Comparison of ENCODE assay signal across 8 mouse cellular contexts in the genomic region with DNA sequence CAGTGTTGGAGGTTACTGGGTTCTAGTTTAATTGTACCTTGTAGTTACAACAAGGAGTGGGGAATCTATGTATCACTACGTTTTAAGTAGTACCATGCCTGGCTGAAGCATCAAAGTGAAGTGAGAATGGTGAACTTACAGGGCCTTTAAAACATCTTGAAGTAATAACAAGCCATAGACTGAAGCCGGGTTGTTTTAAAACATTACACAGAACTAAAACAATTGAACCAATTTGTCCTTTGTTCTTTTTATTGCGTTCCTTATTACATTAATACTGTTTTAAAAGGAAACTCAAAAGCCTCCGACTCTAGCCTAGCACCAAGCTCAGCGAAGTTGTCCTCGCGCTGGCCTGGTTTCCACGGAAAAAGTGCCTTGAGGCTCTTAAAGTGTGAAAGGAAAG. TPM values are rescaled to one million over a fixed set of nuclear protein-coding genes. Genes with fewer than 3 reads are reported as not detected.
DNase-seq lines count a peak whose midpoint lies in the region; ATAC-seq and TF ChIP-seq lines count a peak whose summit lies in the region.

No protein-coding gene starts in this region.

- no peak for TF ChIP-seq EP300 in ES-Bruce4 (IDR thresholded peaks at IDR 0.05; ENCODE audit: insufficient read depth, low read depth, low read length)

- peak overlapping the region; percentile 79 for H3K4me2 ChIP-seq in heart, embryonic 12.5 days
- peak overlapping the region; percentile 80 for H3K4me2 ChIP-seq in forebrain, embryonic 15.5 days (replicated peaks)
- H3K4me2 ChIP-seq in liver, embryonic 15.5 days, result peak overlapping the region; percentile 96

- H3K9ac ChIP-seq in heart, embryonic 12.5 days, result peak overlapping the region; percentile 94
- peak overlapping the region; percentile 69 for H3K9ac ChIP-seq in ES-Bruce4 (ENCODE audit: low read depth, poor library complexity, severe bottlenecking)
- peak overlapping the region; percentile 88 for H3K9ac ChIP-seq in forebrain, embryonic 15.5 days (replicated peaks)
- peak overlapping the region; percentile 97 for H3K9ac ChIP-seq in liver, embryonic 15.5 days

- 11% methylated on average over 8 of the region's 8 CpGs for WGBS in heart, embryonic 12.5 days
- WGBS in forebrain, embryonic 15.5 days, result 4% methylated on average over 8 of the region's 8 CpGs
- 17% methylated on average over 8 of the region's 8 CpGs for WGBS in liver, embryonic 15.5 days (ENCODE audit: insufficient replicate concordance)

- H3K27me3 ChIP-seq in heart, embryonic 12.5 days (replicated peaks), result no peaks in the 10 kb centered on the region
- H3K27me3 ChIP-seq in ES-Bruce4 (ENCODE audit: control insufficient read depth, insufficient read depth, low read length, poor library complexity, severe bottlenecking), result no peaks in the 10 kb centered on the region
- no peaks in the 10 kb centered on the region for H3K27me3 ChIP-seq in forebrain, embryonic 15.5 days
- peaks cover 51% of the 10 kb centered on the region for H3K27me3 ChIP-seq in liver, embryonic 15.5 days

- H3K4me3 ChIP-seq in heart, embryonic 12.5 days, result peak overlapping the region; percentile 75
- peak overlapping the region; percentile 54 for H3K4me3 ChIP-seq in ES-Bruce4 (ENCODE audit: low read depth, low read length)
- peak overlapping the region; percentile 93 for H3K4me3 ChIP-seq in forebrain, embryonic 15.5 days
- peak overlapping the region; percentile 95 for H3K4me3 ChIP-seq in liver, embryonic 15.5 days (replicated peaks)

- H3K4me1 ChIP-seq in heart, embryonic 12.5 days (replicated peaks), result peaks cover 15% of the 10 kb centered on the region
- H3K4me1 ChIP-seq in ES-Bruce4 (ENCODE audit: control insufficient read depth, insufficient read depth, low read length), result peaks cover 9% of the 10 kb centered on the region
- H3K4me1 ChIP-seq in forebrain, embryonic 15.5 days, result peaks cover 28% of the 10 kb centered on the region
- peaks cover 48% of the 10 kb centered on the region for H3K4me1 ChIP-seq in liver, embryonic 15.5 days (replicated peaks)

- no peaks in the 10 kb centered on the region; the same call in 1 of the 2 replicates for H3K9me3 ChIP-seq in heart, embryonic 12.5 days (replicated peaks)
- H3K9me3 ChIP-seq in ES-Bruce4 (replicated peaks; ENCODE audit: control insufficient read depth, insufficient read depth, low read length, poor library complexity, severe bottlenecking), result peaks cover 5% of the 10 kb centered on the region; the same call in 1 of the 2 replicates
- no peaks in the 10 kb centered on the region for H3K9me3 ChIP-seq in forebrain, embryonic 15.5 days
- H3K9me3 ChIP-seq in liver, embryonic 15.5 days (replicated peaks), result no peaks in the 10 kb centered on the region

- H3K36me3 ChIP-seq in heart, embryonic 12.5 days, result no peaks in the 10 kb centered on the region
- no peaks in the 10 kb centered on the region for H3K36me3 ChIP-seq in ES-Bruce4 (ENCODE audit: control insufficient read depth, insufficient read depth, low read length, poor library complexity, severe bottlenecking)
- H3K36me3 ChIP-seq in forebrain, embryonic 15.5 days, result no peaks in the 10 kb centered on the region
- peaks cover 17% of the 10 kb centered on the region for H3K36me3 ChIP-seq in liver, embryonic 15.5 days (replicated peaks)

- ATAC-seq in heart, embryonic 12.5 days (ENCODE audit: insufficient number of reproducible peaks, low FRiP score), result no peak
- ATAC-seq in forebrain, embryonic 15.5 days (replicated peaks), result no peak
- no peak for ATAC-seq in liver, embryonic 15.5 days (ENCODE audit: insufficient read depth)

- TF ChIP-seq POLR2A in ES-Bruce4 (IDR thresholded peaks at IDR 0.05; ENCODE audit: insufficient read depth, low read length), result no peak

- TF ChIP-seq CTCF in ES-Bruce4 (IDR thresholded peaks at IDR 0.05; ENCODE audit: low read depth, low read length), result no peak

- no peak for DNase-seq in heart, adult 18-20 months
- DNase-seq in embryo, embryonic 11 days, result no peak
- no peak for DNase-seq in adrenal gland, postnatal 10 days
- no peak for DNase-seq in urinary bladder, adult 2 months (ENCODE audit: low spot score)

- peak overlapping the region; percentile 96 for H3K27ac ChIP-seq in heart, embryonic 12.5 days (ENCODE audit: poor library complexity, severe bottlenecking)
- peak overlapping the region; percentile 83 for H3K27ac ChIP-seq in ES-Bruce4 (ENCODE audit: insufficient read depth, low read length)
- peak overlapping the region; percentile 97 for H3K27ac ChIP-seq in forebrain, embryonic 15.5 days (replicated peaks)
- H3K27ac ChIP-seq in liver, embryonic 15.5 days (replicated peaks), result peak overlapping the region; percentile 97

RNA-seq across cellular contexts. Expression of a gene that starts 1.0 kb away (rescaled TPM):
- polyA plus RNA-seq in heart, embryonic 12.5 days (2016; fragmentation: Nextera tagmentation; extraction: Ambion mirVana), result 66.9 and 69.7 TPM in 2 replicates
- total RNA-seq in heart, adult 18-20 months (2021), result 10 to 100 TPM; 36.9 to 49.1 TPM
- polyA plus RNA-seq in ES-Bruce4 (2011; ENCODE audit: insufficient read depth, insufficient read length, low read depth, missing spikeins), result 108 and 112 TPM in 2 replicates
- 33.0 and 34.0 TPM in 2 replicates for polyA plus RNA-seq in forebrain, embryonic 15.5 days (2015; fragmentation: Nextera tagmentation; extraction: Ambion mirVana)
- 104 and 107 TPM in 2 replicates for polyA plus RNA-seq in liver, embryonic 15.5 days (2015; fragmentation: Nextera tagmentation; extraction: Ambion mirVana)
- total RNA-seq in adrenal gland, postnatal 10 days (2021), result 10 to 100 TPM; 77.3 to 79.8 TPM
- polyA plus RNA-seq in urinary bladder, adult 2 months (2012; rRNA removed), result 55.4 and 59.6 TPM in 2 replicates
